Mouse (Mus musculus): ENCODE results near the gene Trip12.

Gene Trip12

DNA sequence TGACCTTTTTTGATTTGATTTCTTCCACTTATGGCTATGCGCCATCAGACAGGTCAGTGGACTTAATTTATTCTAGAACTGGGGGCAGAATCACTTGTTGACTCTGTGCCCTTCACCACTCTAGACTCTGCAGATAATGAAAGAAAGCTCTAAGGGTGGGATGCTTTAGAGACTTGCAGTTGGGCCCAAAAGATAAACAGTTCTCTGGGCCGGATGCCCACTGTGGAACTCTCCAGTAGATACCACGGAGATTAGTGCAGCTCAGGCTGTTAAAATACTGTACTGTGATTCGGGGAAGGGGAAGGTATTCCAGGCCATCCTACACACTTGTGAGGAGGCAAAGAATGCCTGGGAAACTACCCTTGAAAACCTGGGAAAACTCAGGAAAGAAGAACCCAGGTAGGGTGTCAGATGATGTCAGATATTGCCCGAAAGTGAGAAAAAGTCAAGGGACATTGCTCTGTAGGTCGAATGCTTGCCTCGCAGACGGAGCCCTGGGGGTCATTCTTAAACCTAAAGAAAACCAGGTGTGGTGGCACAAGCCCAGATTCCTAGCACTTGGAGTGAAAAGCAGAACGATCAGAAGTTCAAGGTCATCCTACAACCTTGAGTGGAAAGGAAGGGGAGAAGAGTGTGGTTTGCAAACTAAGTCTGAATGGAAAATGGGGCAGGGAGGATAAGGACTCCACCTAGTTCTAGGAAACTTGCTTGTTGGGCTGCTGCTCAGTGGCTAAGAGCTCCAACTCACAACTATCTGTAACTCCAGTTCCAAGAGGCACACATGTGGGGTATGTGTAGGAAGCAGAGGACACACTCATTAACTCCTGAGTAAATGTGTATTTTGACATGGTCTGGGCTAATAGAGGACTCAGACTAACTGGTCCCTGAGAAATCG lies 20.3 kb upstream of the Trip12 start:
- peak; percentile 16 for DNase-seq (ENCODE audit: low spot score)

- no peak for DNase-seq (ENCODE audit: low spot score)
Observed at GRCm38 (mm10) chr1:84859597-84859996, 19.3 kb upstream of the Trip12 start.

GRCm38 (mm10) chr1:84855756-84856155 lies 15.4 kb upstream of the Trip12 start:
- no peak for DNase-seq (ENCODE audit: low spot score)

GRCm38 (mm10) chr1:84854966-84855365 lies 14.7 kb upstream of the Trip12 start:
- no peak for DNase-seq (ENCODE audit: low spot score)

- DNase-seq (ENCODE audit: low spot score), result no peak
Observed at GRCm38 (mm10) chr1:84853721-84854120, 13.4 kb upstream of the Trip12 start.

DNA sequence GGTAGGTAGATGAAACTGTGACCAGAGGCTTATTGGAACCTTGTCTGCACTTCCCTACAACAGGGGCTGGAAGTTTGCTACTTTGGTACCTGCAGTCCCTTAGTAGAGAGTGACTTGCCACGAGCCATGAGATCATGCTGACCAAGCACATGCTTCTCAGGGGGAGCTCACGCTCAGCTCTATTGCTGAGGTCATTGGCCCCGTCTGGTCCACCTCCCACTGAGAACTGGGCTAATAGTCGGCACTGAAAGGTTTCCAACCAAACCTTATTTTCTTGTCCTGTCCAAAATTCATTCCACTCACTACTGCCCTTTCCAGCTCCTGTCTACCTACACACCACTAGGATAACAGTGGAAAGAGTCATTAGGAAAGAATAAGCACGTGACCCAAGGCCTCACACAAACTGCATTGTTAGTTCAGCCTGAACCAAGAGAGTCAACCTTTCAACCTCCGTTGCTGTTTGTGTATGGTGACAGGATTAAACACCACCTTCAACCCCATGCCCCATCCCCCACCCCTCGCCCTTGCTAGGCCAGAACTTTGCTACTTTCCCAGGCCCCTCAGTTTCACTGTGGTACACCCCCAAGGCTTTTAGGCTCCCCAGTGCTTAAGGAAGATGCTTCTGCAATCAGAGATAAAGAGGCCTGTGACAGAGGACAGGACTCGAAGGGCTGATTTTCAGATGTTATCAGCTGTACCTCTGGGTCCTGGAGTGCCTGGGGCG lies 11.4 kb upstream of the Trip12 start:
- no peak for DNase-seq (ENCODE audit: low spot score)

DNA sequence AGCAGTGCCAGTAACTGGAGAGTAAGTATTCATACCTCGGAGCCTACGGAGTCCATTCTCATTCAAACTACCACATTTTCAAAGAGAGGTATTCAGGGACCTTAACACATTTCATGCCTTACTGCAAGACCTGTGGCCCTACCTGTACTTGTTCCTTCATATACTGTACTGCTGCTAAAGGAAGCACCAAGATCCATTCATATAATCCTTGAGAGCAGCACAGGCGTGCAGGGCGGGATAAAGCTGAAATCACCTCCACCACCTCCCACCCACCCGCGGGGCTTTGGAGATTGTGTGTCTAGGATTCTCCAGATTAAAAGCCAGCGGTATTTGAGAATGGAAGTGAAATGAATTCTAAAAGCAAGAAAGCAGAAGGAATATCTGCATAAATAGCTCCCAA lies 10.2 kb upstream of the Trip12 start:
- no peak for DNase-seq (ENCODE audit: low spot score)

DNA sequence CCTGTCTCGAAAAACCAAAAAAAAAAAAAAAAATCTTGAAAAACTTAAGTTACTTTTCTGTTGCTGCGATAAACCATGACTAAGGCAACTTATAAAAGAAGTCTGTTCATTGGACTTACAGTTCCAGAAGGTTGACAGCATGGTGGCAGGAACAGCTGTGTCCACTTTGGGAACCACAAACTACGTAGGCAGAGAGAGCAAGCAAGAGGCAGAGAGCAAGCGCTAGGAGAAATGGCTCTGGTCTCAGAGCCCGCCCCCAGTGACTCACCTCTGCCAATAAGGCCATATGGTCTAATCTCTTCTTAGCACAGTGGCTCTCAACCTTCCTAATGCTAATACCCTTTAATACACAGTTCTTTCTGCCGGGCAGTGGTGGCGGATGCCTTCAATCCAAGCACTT lies 9.5 kb upstream of the Trip12 start:
- no peak for DNase-seq (ENCODE audit: low spot score)

DNA sequence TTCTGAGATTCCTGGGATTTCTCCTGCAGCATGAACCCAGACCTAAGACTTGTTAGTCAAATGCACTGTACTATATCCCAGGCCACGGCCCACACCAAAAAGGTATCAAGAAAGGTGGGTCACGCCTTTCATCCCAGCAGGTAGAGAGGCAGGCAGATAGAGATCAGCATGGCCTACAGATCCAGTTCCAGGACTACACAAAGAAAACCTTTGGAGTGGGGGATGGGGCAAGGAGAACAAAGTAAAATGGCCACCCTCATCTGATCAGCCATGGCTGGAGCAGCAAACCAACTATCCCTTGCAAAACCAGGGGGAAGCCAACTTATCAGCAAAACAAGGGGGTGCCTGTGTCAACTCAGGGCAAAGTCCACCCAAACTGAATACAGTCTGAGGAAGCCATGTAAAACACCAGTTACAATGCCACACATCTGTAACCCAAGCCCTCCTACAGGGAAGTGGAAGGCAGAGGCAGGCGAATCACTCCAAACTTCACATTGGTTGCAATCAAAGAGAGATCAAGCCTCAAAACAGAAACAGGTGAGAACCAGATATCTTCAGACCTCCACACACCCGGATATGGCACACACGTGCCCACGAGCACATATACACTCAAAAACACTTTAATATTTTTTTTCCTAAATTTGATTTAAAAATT lies 8.6 kb upstream of the Trip12 start:
- DNase-seq (ENCODE audit: low spot score), result no peak

DNA sequence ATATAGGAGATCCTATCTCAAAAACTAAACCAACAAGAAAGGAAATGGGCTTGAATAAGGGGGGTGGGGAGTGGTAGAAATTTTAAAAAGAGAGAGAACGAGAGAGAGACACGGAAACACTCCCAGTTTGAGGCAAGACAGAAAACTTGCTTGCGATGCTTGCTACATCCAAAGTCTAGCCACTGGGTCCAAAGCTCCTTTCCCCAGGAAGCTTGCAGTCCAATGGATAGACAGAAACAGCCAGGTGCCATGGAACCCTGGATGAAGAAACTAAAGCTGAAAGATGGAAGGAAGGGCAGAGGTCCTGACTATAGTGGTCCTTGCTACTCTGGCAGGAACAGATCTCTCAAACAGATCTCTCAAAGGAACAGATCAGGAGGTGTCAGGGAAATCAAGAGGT lies 8.0 kb upstream of the Trip12 start:
- DNase-seq (ENCODE audit: low spot score), result no peak

DNA sequence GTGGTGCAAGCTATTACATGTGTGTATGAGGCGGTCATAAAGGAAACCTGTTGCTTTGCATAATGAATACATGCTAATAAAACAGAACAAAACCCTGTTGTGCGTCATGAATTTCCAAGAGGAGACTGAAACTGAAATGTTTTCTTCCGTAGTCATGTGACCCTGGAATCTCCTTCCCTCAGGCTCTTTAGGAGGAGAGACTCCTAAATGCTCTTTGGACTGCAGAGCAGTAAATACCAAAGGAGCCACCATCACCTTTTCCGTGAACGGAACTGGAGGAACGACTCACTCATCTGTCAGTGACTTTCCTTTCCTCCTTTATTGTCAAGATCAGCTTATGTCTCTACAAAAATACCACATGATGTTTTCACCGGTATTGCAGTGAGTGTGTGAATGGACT lies 7.4 kb upstream of the Trip12 start:
- no peak for DNase-seq (ENCODE audit: low spot score)

DNA sequence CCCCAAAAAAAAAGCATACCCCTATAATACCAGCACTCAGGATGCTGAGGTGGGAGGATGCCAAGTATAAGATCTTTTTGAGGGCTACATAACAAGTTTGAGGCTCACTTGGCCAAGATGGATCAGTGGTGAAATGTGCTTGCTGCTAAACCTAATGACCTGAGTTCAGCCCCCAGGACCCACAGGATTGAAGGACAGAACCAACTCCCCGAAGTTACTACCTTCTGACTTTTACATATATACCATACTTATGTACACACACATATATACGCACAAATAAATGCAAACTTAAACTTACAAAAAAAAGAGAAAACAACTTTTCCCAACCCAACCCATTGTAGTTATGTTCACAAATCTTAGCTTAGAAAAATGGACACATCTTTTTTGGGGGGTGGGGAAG lies 3.0 kb upstream of the Trip12 start:
- DNase-seq (ENCODE audit: low spot score), result no peak

DNA sequence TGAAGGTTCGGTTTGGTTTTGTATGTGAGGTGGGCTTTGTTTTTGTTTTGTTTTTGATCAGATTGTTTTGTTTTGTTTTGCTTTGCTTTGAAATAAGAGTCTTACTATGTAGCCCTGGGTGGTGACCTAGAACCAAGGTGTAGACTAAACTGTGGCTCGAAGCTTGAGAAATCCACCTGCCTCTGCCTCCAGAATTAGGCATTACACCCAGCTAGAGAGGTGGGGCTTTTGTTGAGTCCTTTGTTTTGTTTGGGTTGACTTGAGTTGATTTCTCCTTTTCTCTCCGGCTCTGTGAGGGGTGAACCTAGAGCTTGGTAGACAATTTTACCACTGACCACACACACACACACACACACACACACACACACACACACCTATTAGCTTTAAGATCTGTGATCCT lies 745 bp upstream of the Trip12 start:
- DNase-seq (ENCODE audit: low spot score), result no peak

DNA sequence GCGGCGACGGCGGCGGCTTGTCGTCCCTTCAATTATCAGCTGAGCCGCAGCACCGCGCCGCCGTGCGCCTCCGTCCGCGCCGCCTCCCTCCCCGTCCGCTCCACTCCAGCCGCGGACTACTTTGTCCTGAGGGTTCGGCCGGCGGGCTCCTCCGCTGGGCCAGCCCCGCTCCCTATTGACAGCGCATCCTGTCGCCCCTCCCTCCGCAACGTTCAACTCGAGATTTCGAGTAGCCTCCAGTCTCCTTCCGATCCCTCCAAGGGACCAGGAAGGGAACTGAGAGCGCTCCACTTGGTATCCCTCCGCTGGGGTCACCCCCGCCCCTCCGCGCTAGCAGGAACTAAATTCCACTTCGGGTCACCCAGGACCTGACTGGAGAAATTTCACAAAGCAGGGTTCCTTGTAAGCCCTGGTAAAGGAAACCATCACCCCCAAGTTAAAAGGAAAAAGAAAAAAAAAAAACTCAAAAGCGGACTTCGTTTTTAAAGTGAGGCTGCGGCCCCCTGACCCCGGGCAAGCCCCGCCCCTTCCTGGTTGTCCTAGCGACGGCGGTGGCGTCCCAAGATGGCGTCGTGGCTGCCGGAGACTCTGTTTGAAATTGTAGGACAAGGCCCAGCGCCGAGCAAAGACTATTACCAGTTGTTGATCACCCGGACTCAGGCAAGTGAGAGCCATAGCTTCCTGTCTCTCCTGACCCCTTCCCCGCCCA lies 853 bp downstream of the Trip12 start, which contains the start of gene Fbxo36:
Gene Fbxo36, plus strand, starts transcription at position 533 of the 709 bp plus-strand sequence.
- peak; percentile 92 for DNase-seq (ENCODE audit: low spot score)

- DNase-seq (ENCODE audit: low spot score), result peak; percentile 62
Observed at GRCm38 (mm10) chr1:84838621-84839151, 1.6 kb downstream of the Trip12 start.

GRCm38 (mm10) chr1:84838156-84838555 lies 2.2 kb downstream of the Trip12 start:
- DNase-seq (ENCODE audit: low spot score), result no peak

GRCm38 (mm10) chr1:84837523-84838145 lies 2.7 kb downstream of the Trip12 start:
- no peak for DNase-seq (ENCODE audit: low spot score)

GRCm38 (mm10) chr1:84825091-84825490 lies 15.2 kb downstream of the Trip12 start:
- no peak for DNase-seq (ENCODE audit: low spot score)

DNA sequence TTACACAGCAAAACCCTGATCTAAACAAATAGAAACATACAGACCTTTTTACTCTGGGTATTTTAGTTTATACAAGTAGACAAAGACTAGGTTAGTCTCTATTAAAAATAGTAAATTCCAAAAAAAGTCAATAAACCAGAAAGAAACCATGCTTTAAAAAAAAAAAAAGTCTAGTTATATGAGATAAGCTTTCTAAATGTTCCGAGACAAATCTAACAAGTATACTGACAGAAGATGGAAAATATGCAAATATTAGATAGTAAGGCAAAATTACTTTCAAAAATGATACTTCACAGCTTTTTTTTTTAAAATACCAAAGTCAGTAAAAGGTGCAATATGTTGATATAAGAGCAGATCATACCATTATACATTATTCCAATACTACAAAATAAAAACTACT lies 22.7 kb downstream of the Trip12 start:
- DNase-seq (ENCODE audit: low spot score), result no peak

DNA sequence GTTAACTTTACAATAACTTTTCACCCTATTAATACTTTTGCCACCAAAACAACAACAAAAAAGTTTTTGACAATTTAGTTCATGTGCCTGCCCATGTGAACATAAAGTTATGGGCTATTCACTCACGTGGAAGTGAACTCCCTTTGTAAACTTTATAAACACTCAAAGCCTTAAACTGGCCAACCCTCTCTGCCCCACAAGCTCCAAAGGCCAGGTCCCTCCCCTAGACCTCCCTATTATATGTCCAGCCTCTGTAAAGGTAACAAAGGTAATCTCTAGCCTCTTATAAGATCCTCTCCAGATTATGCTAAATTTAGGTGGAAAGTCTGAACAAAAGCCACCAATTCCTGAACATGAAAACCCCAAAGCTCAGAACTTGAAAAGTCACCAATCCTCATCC lies 36.5 kb downstream of the Trip12 start:
- no peak for DNase-seq (ENCODE audit: low spot score)

- no peak for DNase-seq (ENCODE audit: low spot score)
Observed at GRCm38 (mm10) chr1:84799166-84799565, 41.1 kb downstream of the Trip12 start.
